Mouse (Mus musculus) erythroblast, embryonic 14.5 days (primary cell): ENCODE results near the gene Klhl26.

Source experiments
- GATA1 ChIP-seq: IDR thresholded peaks from 2 replicates; pipeline ENCODE4 v1.6.1; 2012; ENCODE audit warnings: low read length, inconsistent platforms, mixed read lengths
- TAL1 ChIP-seq: IDR thresholded peaks from 3 replicates; pipeline ENCODE4 v1.6.1; 2012; ENCODE audit warnings: low read length, inconsistent platforms, mixed read lengths

DNA sequence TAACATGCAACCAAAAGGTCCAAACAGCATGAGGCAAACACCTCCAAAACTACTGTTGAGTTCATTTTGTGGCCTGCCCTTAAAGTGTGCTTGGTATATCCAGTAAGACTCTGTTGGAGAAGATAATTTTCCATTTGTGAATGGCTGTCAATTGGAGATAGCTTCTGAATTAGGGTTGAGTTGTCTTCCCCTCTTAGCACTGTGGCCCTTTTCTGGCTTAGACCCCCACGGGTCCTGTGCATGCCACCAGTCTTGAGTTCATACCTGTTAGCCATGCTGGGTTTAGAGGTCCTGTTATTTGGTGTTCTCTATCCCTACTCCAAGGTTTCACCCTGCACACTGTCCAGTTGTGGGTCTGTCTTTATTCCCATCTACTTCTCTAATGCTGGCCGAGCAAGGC is 35.0 kb upstream of the Klhl26 start:
- TF ChIP-seq GATA1 (no peak), TAL1 (no peak)
